Mouse (Mus musculus): ENCODE data around the gene Mrps12.
A peak's percentile ranks its signal among the peaks of the same experiment; 100 is the strongest.
"Not testable (repeated sequence)": the region's sequence is repeated elsewhere in the genome, so short reads cannot be mapped to it uniquely, and the experiment has no call there.

Mrps12 gene

DNA sequence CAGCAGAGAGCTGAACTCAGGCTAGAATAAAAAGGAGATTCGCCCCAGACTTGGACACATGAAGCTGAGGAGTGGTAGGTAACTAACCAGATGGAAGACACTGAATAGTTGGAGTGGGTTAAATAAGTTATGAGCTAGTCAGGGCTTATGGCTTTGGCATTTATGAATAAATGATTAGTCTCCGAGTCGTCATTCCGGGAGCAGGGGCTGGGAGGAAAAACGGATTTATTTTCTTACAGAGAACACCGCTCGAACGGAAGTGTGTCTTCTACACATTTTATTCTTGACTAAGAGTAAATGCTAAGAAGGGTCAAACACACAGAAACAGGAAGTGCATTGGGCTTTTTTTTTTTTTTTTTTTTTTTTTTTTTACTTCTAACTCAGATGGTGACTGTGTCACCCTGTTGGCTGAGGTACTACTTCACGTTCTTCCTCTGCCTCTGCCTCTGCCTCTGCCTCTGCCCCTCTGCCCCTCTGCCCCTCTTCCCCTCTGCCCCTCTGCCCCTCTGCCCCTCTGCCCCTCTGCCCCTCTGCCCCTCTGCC, 38.9 kb downstream of the Mrps12 start:
- DNase-seq = no peak

- DNase-seq = not testable (repeated sequence)
Observed at GRCm38 (mm10) chr7:28701306-28701705, 40.3 kb downstream of the Mrps12 start.

DNA sequence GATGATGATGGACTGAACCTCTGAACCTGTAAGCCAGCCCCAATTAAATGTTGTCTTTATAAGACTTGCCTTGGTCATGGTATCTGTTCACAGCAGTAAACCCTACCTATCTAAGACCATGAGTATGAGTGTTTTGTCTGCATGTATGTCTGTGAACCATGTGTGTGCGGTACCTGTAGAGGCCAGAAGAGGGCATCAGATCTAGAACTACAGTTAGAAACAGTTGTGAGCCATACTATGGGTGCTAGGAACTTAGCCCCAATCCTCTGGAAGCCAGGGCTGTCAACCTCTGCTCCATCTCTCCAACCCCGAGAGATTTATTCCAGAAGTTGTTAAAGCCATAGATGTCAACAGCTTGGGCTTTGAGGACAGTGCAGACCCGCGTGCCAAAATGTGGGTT, 41.4 kb downstream of the Mrps12 start:
- no peak for DNase-seq

- no peak for DNase-seq
Observed at GRCm38 (mm10) chr7:28697277-28697676, 44.3 kb downstream of the Mrps12 start.

DNA sequence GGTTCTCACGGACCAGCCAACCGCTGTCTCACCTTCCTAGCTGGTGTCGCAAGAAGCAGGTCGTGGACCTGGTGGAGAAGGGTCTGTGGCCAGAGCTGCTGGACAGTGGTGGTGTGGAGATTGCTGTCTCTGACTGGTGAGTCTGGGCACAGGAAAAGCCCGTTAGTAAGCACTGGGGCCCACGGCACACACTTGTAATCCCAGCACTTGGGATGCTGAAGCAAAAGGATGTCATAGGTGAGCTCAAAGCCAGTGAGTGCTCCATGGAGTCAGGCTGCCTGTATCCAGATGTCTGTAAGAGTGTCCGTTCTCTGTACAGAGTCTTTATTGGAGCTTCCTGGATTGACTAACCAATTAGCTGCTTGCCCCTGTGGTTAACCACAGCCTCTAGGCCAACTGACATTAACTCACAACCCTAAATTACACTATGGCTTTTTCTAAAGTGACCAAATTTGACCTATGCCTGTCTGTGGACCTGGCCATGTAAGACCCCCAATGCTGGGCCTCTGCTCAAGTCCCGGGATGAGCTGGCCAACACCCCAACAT, 46.6 kb downstream of the Mrps12 start:
- no peak for DNase-seq

DNA sequence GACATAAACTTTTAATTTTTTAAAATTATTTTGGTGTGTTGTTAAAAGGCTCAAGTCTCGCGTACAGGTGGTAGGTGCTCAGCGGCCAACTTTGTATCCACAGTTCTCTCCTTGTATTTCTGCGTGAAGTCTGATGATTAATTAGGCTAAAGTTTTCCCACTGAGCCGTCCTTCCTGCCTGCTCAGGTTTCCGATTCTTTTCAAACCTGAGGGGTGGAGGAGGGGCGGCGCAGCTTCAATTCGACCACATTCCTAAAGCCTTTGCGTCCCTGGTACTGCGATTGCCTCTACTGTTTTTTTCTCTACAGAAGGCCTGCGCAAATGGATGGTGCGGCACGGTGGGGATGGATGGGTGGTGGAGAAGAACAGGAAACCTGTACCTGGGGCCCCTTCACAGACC, 47.2 kb downstream of the Mrps12 start:
- DNase-seq = peak in 1 of 2 experiments; percentile 10

- DNase-seq = peak; percentile 68 to 72
Observed at GRCm38 (mm10) chr7:28693321-28693966, 48.2 kb downstream of the Mrps12 start.

- no peak for DNase-seq
Observed at GRCm38 (mm10) chr7:28692545-28693320, 48.9 kb downstream of the Mrps12 start, which contains the start of gene Fbxo27. TSS of gene Fbxo27 (plus strand) at chr7:28692849.

GRCm38 (mm10) chr7:28691075-28691474, 50.5 kb downstream of the Mrps12 start:
- no peak for DNase-seq
